Mouse (Mus musculus) cerebellum, adult 8-10 months (tissue): ENCODE measurements around the gene Vmn2r114.
"Not testable (repeated sequence)": the region's sequence is repeated elsewhere in the genome, so short reads cannot be mapped to it uniquely, and the experiment has no call there.

Experiments
- DNase-seq: peaks from one replicate; pipeline ENCODE4 v3.0.0; 2022

Vmn2r114 gene

DNA sequence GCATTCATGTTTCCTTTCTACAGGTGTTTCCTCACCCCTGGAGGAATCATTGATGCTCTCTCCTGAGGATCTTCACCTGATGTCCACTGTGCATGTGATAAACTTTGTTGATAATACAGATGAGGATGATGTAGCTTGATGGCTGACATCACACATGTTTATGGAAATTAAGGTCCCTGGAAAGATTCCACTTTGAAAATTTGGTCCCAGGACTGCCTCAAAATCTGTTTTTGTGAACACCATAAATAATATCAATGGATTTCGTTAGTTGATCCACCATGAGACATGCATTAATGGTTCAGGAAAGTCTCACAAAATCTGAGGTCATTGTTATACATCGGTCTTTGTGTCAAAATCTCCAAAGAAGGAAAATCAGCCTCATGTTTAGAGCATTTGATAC is at the start of gene Vmn2r114:
Gene Vmn2r114 (minus strand): TSS at position 101 of the 400 bp plus-strand sequence.
- DNase-seq: not testable (repeated sequence)

DNA sequence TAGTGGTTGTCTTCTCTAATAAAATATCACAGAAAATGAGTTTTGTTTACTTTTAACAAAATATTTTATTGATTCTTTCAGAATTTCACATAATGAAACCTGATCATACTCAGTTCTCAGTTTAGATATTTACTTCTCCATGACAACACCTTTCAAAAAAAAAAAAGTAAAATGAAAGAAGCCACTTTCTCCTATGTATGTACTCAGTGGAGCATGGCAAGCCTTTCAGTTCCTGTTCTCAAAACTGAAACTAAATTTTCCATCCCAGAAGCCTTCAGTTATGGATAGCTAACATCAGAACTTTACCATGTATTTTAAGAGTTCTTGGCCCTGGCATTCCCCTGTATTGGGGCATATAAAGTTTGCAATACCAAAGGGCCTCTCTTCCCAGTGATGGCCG is 39.3 kb upstream of the Vmn2r114 start:
- DNase-seq: no peak

DNA sequence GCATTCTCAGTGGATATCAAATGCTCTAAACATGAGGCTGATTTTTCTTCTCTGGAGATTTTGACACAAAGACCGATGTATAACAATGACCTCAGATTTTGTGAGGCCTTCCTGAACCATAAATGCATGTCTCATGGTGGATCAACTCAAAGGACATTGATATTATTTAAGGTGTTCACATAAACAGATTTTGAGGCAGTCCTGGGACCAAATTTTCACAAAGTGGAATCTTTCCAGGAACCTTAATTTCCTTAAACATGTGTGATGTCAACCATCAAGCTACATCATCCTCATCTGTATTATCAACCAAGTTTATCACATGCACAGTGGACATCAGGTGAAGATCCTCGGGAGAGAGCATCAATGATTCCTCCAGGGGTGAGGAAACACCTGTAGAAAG is 31.1 kb upstream of the Vmn2r114 start, which contains the start of gene Vmn2r115:
Gene Vmn2r115 (plus strand): TSS at position 301 of the 400 bp plus-strand sequence.
- DNase-seq: not testable (repeated sequence)

DNA sequence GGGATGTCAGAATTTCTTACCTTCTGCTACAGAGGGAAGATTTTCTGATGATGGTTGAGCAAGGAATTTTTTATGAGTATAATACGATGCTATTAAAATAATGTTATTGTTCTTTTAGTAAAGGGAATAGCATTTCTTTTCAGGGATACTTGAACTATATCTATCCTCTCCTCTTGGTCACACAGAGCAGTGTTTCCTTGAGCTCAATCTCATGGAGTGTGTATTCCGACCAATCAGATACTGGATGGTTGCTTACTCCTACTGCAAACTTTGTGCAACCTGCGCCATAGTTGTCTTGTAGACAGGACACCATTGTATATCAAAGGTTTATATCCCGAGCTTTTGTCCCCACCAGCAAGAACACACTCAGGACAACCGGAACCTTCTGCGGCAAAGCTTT is 18.3 kb upstream of the Vmn2r114 start:
- no peak for DNase-seq
